Mouse (Mus musculus) E14TG2a.4 (cell line): Measurements from ENCODE around the gene Prkci.

ENCODE experiments used
- CTCF ChIP-seq: conservative IDR thresholded peaks from 2 replicates; pipeline ENCODE4 v1.5.1; 2014; ENCODE audit warnings: low read length
- POU5F1 ChIP-seq: IDR thresholded peaks from 2 replicates; pipeline ENCODE4 v1.6.1; 2014; ENCODE audit warnings: low read length, borderline replicate concordance

DNA sequence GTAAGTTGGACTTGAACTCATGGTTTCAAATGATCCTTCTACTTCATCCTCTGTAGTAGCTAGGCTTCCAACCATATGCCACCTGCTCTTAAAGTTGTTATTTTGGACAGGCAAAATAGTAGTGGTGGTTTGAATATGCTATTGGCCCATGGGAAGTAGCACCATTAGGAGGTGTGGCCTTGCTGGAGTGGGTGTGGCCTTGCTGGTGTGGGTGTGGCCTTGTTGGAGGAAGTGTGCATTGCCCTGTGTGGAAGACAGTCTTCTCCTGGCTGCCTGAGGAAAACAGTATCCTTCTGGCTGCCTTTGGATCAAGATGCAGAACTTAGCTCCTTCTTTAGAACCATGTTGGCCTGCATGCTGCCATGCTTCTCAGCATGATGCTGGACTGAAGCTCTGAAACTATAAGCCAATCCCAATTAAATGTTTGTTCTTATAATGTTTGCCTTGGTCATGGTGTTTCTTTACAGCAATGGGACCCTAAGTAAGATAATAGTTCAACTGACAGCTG, 2.4 kb upstream of the Prkci start:
- TF ChIP-seq CTCF (no peak), POU5F1 (no peak)
